Mouse (Mus musculus) cortical plate, adult 2 months (tissue): Measurements from ENCODE around the gene Mns1. TPM values are rescaled to one million over a fixed set of nuclear protein-coding genes. Genes with fewer than 3 reads are reported as not detected.

Experiments used
- H3K27ac ChIP-seq: fragments of 200-500 bp; 2 replicates; pipeline ENCODE4 v1.5.1; 2012; ENCODE audit warnings: low read length, control low read depth, inconsistent platforms; ENCODE audit not compliant: insufficient read depth
- H3K4me1 ChIP-seq: fragments of 200-500 bp; 2 replicates; pipeline ENCODE4 v1.6.1; 2011; ENCODE audit warnings: low read length; ENCODE audit not compliant: control insufficient read depth, insufficient read depth
- H3K4me3 ChIP-seq: fragments of 200-500 bp; 2 replicates; pipeline ENCODE4 v1.5.1; 2011; ENCODE audit warnings: mild to moderate bottlenecking, low read length, control low read depth; ENCODE audit not compliant: insufficient read depth
- CTCF ChIP-seq: fragments of 200-500 bp; IDR thresholded peaks from 2 replicates; pipeline ENCODE4 v1.5.1; 2011; ENCODE audit warnings: mild to moderate bottlenecking, control low read depth, low read length; ENCODE audit not compliant: insufficient read depth; ENCODE audit errors: extremely low read depth
- POLR2A ChIP-seq: fragments of 200-500 bp; IDR thresholded peaks from 2 replicates; pipeline ENCODE4 v1.6.1; 2011; ENCODE audit warnings: mild to moderate bottlenecking, low read length, control low read depth; ENCODE audit not compliant: insufficient read depth; ENCODE audit errors: extremely low read depth
- polyA plus RNA-seq: library from polyadenylated mRNA; depleted of rRNA; stranded (reverse); fragments of >200 nt; gene quantifications from 2 replicates; pipeline ENCODE4 v1.2.3, GENCODE M21; 2012

Mns1 gene
- polyA plus RNA-seq, 1 experiment, result 2.4 TPM

DNA sequence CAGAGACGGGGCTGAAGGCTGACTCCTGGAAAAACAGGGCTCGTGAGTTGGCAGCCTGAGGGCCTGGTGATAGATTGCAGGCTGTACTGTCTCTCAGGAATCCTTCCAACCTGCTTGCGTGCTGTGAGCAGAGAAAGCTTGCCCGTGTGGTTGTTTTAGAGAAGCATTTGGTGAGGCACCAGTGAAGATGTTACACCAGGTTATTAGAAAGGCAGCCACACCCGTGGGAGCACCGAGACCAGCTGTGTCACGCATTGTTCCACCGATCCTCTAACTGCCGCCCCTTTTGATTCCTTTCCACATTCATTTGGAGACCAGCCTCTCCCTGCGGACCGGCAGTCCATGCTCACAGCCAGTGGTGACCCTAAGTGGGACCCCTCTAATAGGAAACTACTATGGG lies 15.5 kb upstream of the Mns1 start:
- H3K27ac ChIP-seq, result no peak overlapping the region

DNA sequence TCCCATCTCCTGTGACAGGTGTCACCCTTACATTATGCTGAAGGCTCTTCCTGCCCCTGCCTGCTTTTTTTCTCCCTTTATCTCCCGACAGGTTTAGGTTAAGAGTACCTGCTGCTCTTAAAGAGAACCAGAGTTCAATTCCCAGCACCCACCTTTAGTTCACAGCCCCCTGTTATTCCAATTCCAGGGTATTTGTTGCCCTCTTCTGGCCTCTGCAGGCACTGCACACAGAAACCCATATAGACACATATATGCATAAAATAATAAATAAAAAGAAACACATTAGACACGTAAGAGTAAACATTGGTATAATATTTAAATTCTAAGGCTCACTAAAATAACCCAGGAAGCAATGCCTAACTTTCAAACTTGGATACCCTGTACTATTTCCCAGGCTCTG lies 15.1 kb upstream of the Mns1 start:
- H3K4me1 ChIP-seq, result no peaks in the 10 kb centered on the region
- no peak overlapping the region for H3K27ac ChIP-seq
- H3K4me3 ChIP-seq, result no peak overlapping the region
- TF ChIP-seq CTCF, result no peak
- TF ChIP-seq POLR2A, result no peak

More for the DNA sequence above, 15.5 kb upstream of the Mns1 start:
- H3K4me1 ChIP-seq, result no peaks in the 10 kb centered on the region
- no peak overlapping the region for H3K4me3 ChIP-seq
- TF ChIP-seq CTCF, result no peak
- TF ChIP-seq POLR2A, result no peak

DNA sequence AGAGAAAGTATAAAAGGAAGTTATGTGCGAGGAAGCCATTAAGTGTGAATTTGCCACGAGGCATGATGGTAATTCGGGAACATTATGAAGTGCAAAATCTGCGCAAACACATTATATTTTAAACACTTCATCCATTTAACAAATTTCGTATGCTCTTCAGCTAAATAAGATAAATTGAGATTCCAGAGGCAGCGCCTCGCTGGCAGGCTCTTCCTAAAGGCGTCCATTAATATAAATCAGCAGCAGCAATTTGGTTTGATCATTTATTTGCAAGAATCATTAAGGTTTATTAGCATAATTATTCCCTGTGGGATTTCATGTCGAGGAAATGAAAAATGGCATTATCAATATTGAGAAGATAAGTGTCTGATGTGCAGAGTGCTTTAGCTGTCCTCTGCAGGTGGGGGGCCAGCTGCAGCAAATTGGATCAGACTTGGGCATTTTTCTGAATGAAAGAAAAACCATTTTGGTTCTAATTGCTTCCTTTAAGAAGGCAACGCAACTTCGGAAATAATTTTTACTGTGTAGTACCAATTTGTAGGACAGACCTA lies 12.4 kb upstream of the Mns1 start:
- no peak overlapping the region for H3K27ac ChIP-seq
- H3K4me1 ChIP-seq, result no peaks in the 10 kb centered on the region
- TF ChIP-seq CTCF (no peak), POLR2A (no peak)
- H3K4me3 ChIP-seq, result no peak overlapping the region

DNA sequence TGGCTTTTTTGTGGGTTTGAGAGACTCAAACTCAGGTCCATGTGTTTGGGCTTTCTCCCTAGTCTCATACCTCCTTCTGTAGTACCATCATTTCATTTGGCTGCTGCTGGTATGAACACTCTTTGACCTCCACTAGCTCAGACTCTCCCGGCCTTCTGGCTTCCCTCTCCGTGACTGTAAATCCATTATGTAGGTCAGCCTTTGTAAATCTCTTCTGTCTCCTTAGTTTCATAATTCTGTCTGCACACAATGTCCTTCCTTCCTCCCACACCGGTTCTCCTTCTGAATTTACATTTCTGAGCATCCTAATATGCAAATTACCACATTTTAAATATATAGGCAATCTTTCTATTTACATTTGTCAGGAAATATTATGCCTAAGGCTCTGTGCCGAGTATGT lies 9.9 kb upstream of the Mns1 start:
- H3K27ac ChIP-seq, result no peak overlapping the region
- TF ChIP-seq CTCF (no peak), POLR2A (no peak)
- H3K4me1 ChIP-seq, result no peaks in the 10 kb centered on the region
- no peak overlapping the region for H3K4me3 ChIP-seq

DNA sequence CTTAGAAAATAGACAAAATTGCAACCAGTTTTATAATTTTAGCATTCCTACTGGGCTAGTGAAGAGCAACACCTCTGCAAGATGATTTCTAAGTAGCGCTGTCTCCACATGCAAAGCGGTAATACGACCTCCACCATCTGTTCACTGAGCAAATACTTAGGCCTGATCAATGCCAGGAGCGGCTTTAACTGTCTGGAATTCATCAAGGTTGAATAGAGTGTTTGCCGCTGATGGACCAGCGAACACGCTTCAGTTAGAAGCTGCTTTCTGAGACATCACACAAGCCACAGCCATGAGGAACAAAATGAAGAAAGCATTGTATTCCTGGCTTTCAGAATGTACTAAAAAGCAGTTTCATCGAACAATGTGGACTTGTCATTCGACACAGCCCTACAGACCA lies 2.9 kb upstream of the Mns1 start:
- TF ChIP-seq POLR2A (no peak), CTCF (no peak)
- no peaks in the 10 kb centered on the region for H3K4me1 ChIP-seq
- no peak overlapping the region for H3K27ac ChIP-seq
- no peak overlapping the region for H3K4me3 ChIP-seq

DNA sequence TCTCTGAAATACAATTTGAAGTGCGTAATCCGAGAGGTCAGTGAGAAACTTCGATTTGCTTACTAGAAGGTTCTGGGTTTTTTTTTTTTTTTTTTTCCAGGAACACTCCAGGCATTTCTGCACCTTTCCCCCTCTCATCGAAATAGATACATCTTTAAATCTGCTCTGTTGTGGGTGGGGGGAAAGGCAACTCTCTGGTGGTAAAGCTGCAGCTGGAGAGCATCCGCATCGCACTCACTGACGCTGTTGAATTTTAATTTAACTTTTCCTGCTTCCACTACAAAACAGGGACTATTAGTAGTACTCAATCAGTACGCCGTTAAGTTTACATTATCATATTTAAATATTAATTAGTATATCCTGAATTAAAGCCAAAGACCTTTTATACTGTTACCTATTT lies 938 bp downstream of the Mns1 start:
- H3K27ac ChIP-seq, result no peak overlapping the region

DNA sequence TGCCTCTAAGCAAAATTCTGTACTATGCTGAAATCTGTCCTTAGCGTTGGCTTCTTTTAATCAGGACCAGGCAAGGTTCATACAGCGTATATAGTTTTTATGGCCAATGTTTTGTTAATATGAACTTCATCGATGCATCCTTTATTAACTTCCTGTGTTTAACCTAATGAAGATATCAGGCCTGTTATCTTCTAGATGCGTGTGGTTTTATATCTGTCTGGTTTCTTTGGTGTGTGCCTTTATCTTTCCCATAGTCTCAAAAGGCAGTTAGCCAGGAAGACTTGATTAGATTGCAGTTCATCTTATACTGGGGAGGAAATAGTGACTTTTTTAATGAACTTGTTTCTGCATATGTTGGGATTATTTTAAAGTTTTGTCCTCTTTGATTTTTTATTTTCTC lies 2.5 kb downstream of the Mns1 start:
- Histone ChIP-seq H3K27ac (no peak overlapping the region), H3K4me3 (no peak overlapping the region), H3K4me1 (no peaks in the 10 kb centered on the region)
- TF ChIP-seq POLR2A (no peak), CTCF (no peak)

More for the DNA sequence above, 938 bp downstream of the Mns1 start:
- no peak for TF ChIP-seq POLR2A
- no peak for TF ChIP-seq CTCF
- H3K4me3 ChIP-seq, result peak overlapping the region; percentile 53
- no peaks in the 10 kb centered on the region for H3K4me1 ChIP-seq

DNA sequence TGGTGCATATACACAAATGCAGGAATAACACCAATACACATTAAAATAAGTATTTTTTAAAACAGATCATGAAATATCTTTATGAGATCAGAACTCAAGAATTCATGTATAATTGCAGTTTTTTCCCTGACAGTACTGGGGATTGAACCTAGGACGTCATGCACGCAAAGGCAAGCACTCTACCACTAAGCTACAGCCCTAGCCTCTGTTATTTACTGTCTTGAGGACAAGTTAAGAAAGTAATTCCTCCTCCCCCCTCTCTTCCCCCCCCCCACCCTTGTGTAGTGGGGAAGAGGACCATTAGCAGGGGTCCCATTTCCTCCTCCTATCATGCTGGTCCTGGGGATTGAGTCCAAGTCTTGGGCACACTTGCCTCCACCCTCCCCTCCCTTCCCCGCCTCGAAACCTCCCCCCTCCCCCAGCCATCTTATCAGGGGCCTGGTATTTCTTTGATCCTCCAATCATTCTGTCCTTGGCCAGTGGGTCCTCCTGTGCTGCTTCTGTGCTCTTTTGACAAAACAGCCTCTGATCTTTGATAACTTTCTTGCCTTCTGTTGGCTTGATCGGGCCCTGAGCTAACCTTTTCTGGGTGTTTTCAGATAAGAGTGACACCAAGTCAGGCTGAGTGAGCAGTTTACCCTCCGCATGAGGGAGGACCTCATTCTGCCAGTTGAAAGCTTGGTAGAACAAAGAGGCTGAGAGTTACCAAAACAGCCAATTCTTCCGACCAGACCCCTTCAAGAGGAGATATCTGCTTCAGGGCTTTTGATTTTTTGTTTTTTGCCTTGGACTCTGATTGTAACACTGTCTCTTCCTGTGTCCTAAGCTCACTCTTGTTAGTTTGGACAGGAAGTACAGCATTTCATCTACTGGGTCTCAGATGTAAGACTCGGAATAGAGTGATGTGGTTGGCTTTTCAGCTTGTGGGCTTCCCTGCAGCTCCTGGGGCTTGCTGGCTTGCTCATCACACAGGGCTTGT lies 3.4 kb downstream of the Mns1 start:
- Histone ChIP-seq H3K27ac (no peak overlapping the region), H3K4me1 (no peaks in the 10 kb centered on the region), H3K4me3 (no peak overlapping the region)
- TF ChIP-seq POLR2A (no peak), CTCF (no peak)

DNA sequence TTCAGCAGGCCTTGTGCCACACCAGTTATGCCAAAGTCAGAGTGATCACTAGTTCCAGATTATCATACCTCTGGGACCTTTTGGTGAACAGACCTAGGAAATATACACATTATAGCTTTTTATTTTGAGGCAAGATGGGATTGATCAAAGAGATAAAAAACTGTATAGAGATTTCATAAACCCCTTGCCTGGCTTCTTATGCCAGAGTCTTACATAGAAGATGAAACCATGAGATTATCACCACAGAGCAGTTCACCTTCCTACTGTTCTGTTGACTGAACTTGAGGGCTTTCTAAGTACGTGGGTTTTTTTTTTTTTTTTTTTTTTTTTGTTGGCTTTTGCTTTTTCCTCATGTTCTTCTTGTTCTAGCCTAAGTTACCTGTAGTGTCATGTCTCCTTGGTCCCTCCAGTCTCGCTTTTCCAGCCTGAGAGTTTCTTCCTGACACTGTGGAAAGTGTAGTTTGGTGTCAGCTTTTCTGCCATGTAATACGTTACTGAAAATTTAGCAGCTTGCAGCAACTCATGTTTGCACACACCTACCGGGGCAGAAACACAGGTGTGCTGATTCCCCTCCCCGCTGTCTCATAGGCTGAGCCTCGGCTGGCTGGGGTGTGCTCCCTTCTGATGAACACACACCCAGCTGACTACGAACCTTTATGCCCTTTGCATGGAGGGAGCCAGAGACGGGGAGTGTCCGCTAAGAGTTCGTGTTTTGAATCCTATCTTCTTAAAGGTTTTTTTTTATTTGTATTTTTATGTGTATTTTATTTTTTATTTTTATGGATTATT lies 4.3 kb downstream of the Mns1 start:
- H3K27ac ChIP-seq, result no peak overlapping the region
- no peak overlapping the region for H3K4me3 ChIP-seq
- no peaks in the 10 kb centered on the region for H3K4me1 ChIP-seq
- TF ChIP-seq CTCF (no peak), POLR2A (no peak)
